Mouse (Mus musculus) macrophage (primary cell): Measurements from ENCODE around the gene Cldn6. TPM values are rescaled to one million over a fixed set of nuclear protein-coding genes. Genes with fewer than 3 reads are reported as not detected.
A peak's percentile ranks its signal among the peaks of the same experiment; 100 is the strongest.

Experiments
- H3K27ac ChIP-seq: fragments of 350-480 bp; formaldehyde crosslinking; 2 replicates; pipeline ENCODE4 v1.9.0; 2021
- H3K36me3 ChIP-seq: fragments of 350-480 bp; formaldehyde crosslinking; 2 replicates; pipeline ENCODE4 v1.9.0; 2021; ENCODE audit errors: inconsistent target
- H3K4me3 ChIP-seq: fragments of 350-480 bp; formaldehyde crosslinking; 2 replicates; pipeline ENCODE4 v1.9.0; 2021; ENCODE audit errors: inconsistent target
- H3K79me2 ChIP-seq: fragments of 350-480 bp; formaldehyde crosslinking; 2 replicates; pipeline ENCODE4 v1.9.0; 2021; ENCODE audit errors: inconsistent target
- WGBS: methylation state at CpG from one replicate; pipeline ENCODE4 v1.1.7; 2026; ENCODE audit warnings: inconsistent platforms; ENCODE audit not compliant: missing documents; 5-methylcytosine and 5-hydroxymethylcytosine counted together
- polyA plus RNA-seq: library from polyadenylated mRNA; stranded (reverse); fragments of 250-400 nt; gene quantifications from 3 replicates; pipeline ENCODE4 v1.2.4, GENCODE M21; 2018; ENCODE audit warnings: inconsistent platforms
- total RNA-seq, 78 experiments: library from RNA; depleted of rRNA; stranded (reverse); fragments of 250-400 nt; gene quantifications; 1 replicate in 9 of 78; 2 replicates in 24 of 78; 3 replicates in 43 of 78; 4 replicates in 2 of 78; pipeline ENCODE4 v1.2.4; 2018; ENCODE audit warnings: inconsistent platforms in 56 of 78

Gene Cldn6
- total RNA-seq (2018; cell fraction: chromatin; rRNA removed) = not detected
- total RNA-seq (2018; cell fraction: cytosol; rRNA removed) = not detected
- total RNA-seq (2018; cell fraction: nucleus; rRNA removed) = not detected
- polyA plus RNA-seq = not detected in 3 replicates

DNA sequence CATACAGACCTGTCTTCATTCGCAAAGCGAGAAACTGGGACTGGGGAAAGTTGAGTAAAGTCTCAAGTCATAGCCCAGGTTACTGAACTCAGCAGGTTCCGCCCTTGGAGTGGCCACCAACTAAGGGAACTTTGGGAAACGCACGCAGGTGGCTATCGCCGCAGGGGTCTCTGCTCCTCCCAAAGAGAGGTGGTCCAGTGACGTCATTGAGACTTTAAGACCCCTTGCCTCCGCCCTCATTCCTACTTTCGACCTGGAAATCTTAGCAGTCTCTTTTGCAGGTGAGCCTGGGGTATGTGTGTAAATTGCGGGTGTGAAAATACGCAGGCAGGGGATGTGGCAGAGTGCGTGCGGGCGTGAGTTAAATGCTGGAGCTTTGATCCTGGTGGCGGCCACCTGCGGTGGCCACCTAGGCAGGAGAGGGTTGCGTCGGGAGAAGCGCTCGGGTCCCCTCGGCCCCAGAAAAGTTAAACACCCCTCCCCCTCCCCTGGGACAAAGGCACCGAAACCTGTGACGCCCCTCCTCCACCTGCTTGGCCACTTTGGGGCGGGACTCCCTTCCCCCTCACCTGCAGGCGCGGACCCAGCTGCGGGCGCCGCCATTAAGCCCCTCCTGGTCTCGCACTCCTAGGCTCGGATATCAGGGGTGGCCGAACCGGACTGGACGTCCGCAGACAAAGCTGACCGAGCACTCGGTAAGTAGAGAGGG lies at the start of gene Cldn6:
Gene Cldn6, plus strand, starts transcription at position 123 of the 709 bp plus-strand sequence.
- WGBS = 21% methylated on average over 38 of the region's 38 CpGs
- no peak within 1 kb of the TSS for H3K27ac ChIP-seq
- H3K79me2 ChIP-seq = peaks cover 8% of the 10 kb centered on the region; the same call in 1 of the 2 replicates
- H3K4me3 ChIP-seq = no peak within 1 kb of the TSS
- no peaks in the 10 kb centered on the region for H3K36me3 ChIP-seq

- Histone ChIP-seq H3K36me3 (no peaks in the 10 kb centered on the region), H3K4me3 (no peak overlapping the region)
- WGBS = 18% methylated on average over 22 of the region's 22 CpGs
Observed at GRCm38 (mm10) chr17:23630195-23631020, 48.6 kb upstream of the Cldn6 start.

DNA sequence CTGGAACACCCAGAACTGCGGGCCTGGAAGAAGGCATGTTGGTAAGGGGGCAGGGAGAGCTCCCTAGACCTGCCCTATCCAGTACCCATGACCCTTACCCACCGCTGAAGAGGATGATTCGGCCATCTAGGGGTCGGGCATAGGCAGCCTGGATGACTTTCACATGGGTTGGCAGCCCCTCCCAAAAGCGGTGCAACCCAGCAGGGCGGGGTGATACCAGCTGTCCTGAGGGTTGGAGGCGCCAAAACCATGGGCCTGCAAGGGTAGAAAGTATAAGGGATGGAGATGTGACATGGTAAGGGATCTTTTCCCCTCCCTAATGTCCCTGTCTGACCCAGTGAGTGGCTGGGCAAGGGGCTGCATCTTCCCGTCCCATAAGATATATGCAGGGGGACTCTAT lies 47.8 kb upstream of the Cldn6 start:
- H3K27ac ChIP-seq = no peak overlapping the region
- 80% methylated on average over 8 of the region's 8 CpGs for WGBS
- H3K36me3 ChIP-seq = no peaks in the 10 kb centered on the region
- no peak overlapping the region for H3K4me3 ChIP-seq
- no peaks in the 10 kb centered on the region for H3K79me2 ChIP-seq

More at GRCm38 (mm10) chr17:23630195-23631020, 48.6 kb upstream of the Cldn6 start:
- no peaks in the 10 kb centered on the region for H3K79me2 ChIP-seq
- H3K27ac ChIP-seq = no peak overlapping the region

DNA sequence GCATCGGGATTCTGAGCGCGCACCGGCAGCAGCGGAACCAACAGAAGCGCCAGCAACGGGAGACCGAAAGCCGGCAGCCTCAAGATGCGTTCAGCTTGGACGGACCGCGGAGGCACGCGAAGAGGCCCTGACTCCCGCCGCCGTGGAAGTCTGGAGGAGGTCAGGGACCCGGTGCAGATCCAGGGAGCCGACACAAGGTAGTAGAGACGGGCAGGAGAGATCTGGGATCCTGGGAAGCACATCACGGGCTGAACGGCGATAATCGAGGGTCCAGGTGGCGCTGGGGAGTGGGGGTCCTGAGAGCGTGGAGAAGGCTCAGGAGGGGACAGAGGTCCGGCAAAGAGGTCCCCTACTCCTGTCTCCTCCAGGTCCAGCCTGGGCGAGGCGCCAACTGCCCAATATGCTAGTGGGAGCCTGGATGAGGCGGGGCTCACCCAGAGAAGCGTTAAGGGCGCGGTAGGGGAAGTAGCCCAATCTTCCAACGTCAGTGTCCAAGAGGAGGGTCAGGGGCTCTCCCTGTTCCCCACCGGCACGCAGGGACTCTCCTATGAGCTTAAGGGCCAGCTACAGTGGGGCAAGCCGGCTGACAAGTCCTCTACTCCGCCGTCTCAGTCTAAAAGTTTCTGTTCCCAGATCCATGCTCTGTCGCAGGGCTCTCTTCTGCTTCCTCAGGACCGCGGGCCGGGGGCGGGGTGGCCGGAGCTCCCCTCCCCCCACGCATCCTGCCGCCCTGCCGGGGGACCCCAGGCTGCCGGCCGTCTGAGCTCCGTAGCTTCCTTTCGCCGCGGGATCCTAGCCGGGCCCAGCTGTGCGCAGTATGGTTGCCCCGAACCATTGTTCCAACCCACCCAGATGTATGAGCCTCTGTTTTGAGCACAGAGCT lies 34.2 kb upstream of the Cldn6 start, which contains the start of gene Mmp25:
Gene Mmp25, minus strand, starts transcription at position 665 of the 883 bp plus-strand sequence.
- 4% methylated on average over 58 of the region's 58 CpGs for WGBS
- Histone ChIP-seq H3K4me3 (peak within 1 kb of the TSS; percentile 27; the same call in 1 of the 2 replicates), H3K79me2 (no peaks in the 10 kb centered on the region), H3K36me3 (no peaks in the 10 kb centered on the region), H3K27ac (no peak within 1 kb of the TSS)

- WGBS = 84% methylated on average over 10 of the region's 10 CpGs
- Histone ChIP-seq H3K79me2 (no peaks in the 10 kb centered on the region), H3K4me3 (no peak overlapping the region), H3K27ac (no peak overlapping the region), H3K36me3 (no peaks in the 10 kb centered on the region)
Observed at GRCm38 (mm10) chr17:23645894-23646293, 33.2 kb upstream of the Cldn6 start.

DNA sequence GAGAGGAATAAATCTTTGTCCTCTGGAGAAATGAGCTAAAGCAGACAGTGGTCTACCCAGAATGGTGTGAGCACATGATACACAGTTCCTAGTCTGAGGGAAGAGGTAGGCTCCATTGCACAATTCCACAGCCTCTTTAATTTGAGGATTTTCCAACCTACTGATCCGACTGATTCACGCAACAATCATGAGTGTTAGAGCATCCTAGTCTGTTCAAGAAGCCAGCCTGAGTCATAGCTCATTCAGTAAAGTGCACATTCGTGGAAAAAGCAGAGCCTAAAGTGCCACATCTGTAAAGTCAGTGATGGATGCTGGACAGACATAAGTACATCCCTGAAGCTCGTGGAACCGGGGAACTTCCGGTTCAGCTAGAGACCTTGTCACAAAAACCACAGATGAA lies 27.7 kb upstream of the Cldn6 start:
- Histone ChIP-seq H3K79me2 (no peaks in the 10 kb centered on the region), H3K4me3 (no peak overlapping the region), H3K27ac (no peak overlapping the region), H3K36me3 (no peaks in the 10 kb centered on the region)
- 66% methylated on average over 6 of the region's 6 CpGs for WGBS

DNA sequence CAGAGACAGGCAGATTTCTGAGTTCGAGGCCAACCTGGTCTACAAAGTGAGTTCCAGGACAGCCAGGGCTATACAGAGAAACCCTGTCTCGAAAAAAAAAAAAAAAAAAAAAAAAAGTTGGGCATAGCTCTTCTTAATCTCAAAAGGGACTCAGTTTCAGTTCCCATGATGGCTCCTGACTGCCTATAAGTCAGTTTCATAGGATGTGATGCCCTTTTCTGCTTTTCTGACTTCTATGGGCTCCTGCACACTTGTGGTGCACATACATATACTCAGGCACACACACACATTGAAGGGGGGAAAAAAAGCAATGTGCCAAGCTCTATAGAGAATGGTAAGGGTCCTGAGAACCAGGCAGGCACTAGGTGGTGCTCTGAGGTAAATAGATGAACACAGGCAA lies 25.7 kb upstream of the Cldn6 start:
- Histone ChIP-seq H3K27ac (no peak overlapping the region), H3K79me2 (no peaks in the 10 kb centered on the region), H3K4me3 (no peak overlapping the region), H3K36me3 (no peaks in the 10 kb centered on the region)
- WGBS = no CpG with 5 or more reads among the region's 2 CpGs

- Histone ChIP-seq H3K79me2 (no peaks in the 10 kb centered on the region), H3K36me3 (no peaks in the 10 kb centered on the region), H3K4me3 (no peak overlapping the region), H3K27ac (no peak overlapping the region)
- 34% methylated on average over 6 of the region's 6 CpGs for WGBS
Observed at GRCm38 (mm10) chr17:23654001-23654400, 25.0 kb upstream of the Cldn6 start.

DNA sequence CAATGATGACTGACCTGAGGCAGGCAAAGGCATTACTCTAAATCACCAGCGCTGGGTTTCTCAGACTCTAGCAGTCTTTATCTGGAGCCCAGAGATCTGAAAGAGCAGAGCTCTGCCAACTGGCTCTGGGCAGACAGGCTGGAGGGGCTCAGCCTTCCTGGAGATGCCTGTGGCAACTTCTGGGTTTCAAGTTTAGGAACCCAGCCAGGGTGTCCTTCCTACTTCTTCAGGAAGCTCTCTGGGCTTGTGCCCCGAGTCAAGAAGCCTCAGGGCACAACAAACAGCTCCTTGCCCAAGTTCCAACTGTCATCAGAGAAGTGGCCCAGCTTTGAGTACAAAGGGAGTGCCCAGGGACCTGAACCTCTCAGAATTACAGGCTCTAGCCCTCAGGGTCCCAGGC lies 24.6 kb upstream of the Cldn6 start:
- H3K4me3 ChIP-seq = no peak overlapping the region
- no peak overlapping the region for H3K27ac ChIP-seq
- 11% methylated on average over 2 of the region's 2 CpGs for WGBS
- H3K79me2 ChIP-seq = no peaks in the 10 kb centered on the region
- no peaks in the 10 kb centered on the region for H3K36me3 ChIP-seq

GRCm38 (mm10) chr17:23658450-23658849 lies 20.6 kb upstream of the Cldn6 start:
- H3K36me3 ChIP-seq = no peaks in the 10 kb centered on the region
- 68% methylated on average over 2 of the region's 3 CpGs for WGBS
- no peaks in the 10 kb centered on the region for H3K79me2 ChIP-seq

GRCm38 (mm10) chr17:23660117-23660875 lies 18.8 kb upstream of the Cldn6 start, which contains the start of gene Bicdl2:
Bicdl2 (plus strand) TSS chr17:23660506.
- no peak within 1 kb of the TSS for H3K27ac ChIP-seq
- no peaks in the 10 kb centered on the region for H3K36me3 ChIP-seq
- 5% methylated on average over 27 of the region's 27 CpGs for WGBS
- no peaks in the 10 kb centered on the region for H3K79me2 ChIP-seq
- H3K4me3 ChIP-seq = no peak within 1 kb of the TSS

More at GRCm38 (mm10) chr17:23658450-23658849, 20.6 kb upstream of the Cldn6 start:
- Histone ChIP-seq H3K27ac (no peak overlapping the region), H3K4me3 (no peak overlapping the region)

GRCm38 (mm10) chr17:23660876-23661200 lies 18.2 kb upstream of the Cldn6 start:
- 4% methylated on average over 14 of the region's 14 CpGs for WGBS
- Histone ChIP-seq H3K4me3 (no peak overlapping the region), H3K36me3 (no peaks in the 10 kb centered on the region), H3K79me2 (no peaks in the 10 kb centered on the region), H3K27ac (no peak overlapping the region)

GRCm38 (mm10) chr17:23661526-23661925 lies 17.5 kb upstream of the Cldn6 start:
- no peak overlapping the region for H3K27ac ChIP-seq
- H3K36me3 ChIP-seq = no peaks in the 10 kb centered on the region
- H3K79me2 ChIP-seq = no peaks in the 10 kb centered on the region
- 8% methylated on average over 9 of the region's 9 CpGs for WGBS
- H3K4me3 ChIP-seq = no peak overlapping the region
